8 mouse cellular contexts compared by ENCODE assay signal in genomic region chr1:119996798-119997581, GRCm38 (mm10). TPM values are rescaled to one million over a fixed set of nuclear protein-coding genes. Genes with fewer than 3 reads are reported as not detected.
DNase-seq lines count a peak whose midpoint lies in the region; ATAC-seq lines count a peak whose summit lies in the region.

Gene Cfap221, minus strand, starts transcription at chr1:119997234.

- H3K27ac ChIP-seq in intestine, embryonic 15.5 days: no peak within 1 kb of the TSS

- H3K9ac ChIP-seq in intestine, embryonic 15.5 days: 0 out of 2 replicates have a peak within 1 kb of the TSS, but pooled peaks have one; percentile 20

- H3K36me3 ChIP-seq in intestine, embryonic 15.5 days: no peaks in the 10 kb centered on the region

- ATAC-seq in intestine, embryonic 15.5 days: peak; percentile 97
- peak; percentile 93 for ATAC-seq in megakaryocyte progenitor cell, adult 5-6 weeks (replicated peaks; ENCODE audit: poor library complexity)

- no peaks in the 10 kb centered on the region for H3K4me1 ChIP-seq in intestine, embryonic 15.5 days (replicated peaks)

- DNase-seq in NIH3T3 (ENCODE audit: low read depth): peak; percentile 55
- peak; percentile 44 for DNase-seq in c-Kit-positive CD71-positive TER-119-negative erythroid progenitor cells, embryonic 14.5 days (ENCODE audit: low read depth)
- DNase-seq in gastrocnemius, adult 18-20 months (ENCODE audit: low spot score): peak; percentile 7
- peak; percentile 66 to 70 for DNase-seq in left cerebral cortex, postnatal 25 days (ENCODE audit: low spot score in 2 of 2)
- peak; percentile 2 for DNase-seq in skeletal muscle tissue, adult 2 months (ENCODE audit: low read depth, low spot score)
- no peak for DNase-seq in cerebellum, adult 18-20 months

- H3K4me3 ChIP-seq in intestine, embryonic 15.5 days (replicated peaks): peak within 1 kb of the TSS; percentile 47

- intact Hi-C loops in left cerebral cortex, postnatal 25 days (cut with DNase I): no loop called here

- peak within 1 kb of the TSS; percentile 80 for H3K4me2 ChIP-seq in intestine, embryonic 15.5 days (replicated peaks)

- no peaks in the 10 kb centered on the region for H3K9me3 ChIP-seq in intestine, embryonic 15.5 days

- WGBS in intestine, embryonic 15.5 days: 4% methylated on average over 30 of the region's 30 CpGs

- no peaks in the 10 kb centered on the region for H3K27me3 ChIP-seq in intestine, embryonic 15.5 days (replicated peaks)

RNA-seq across cellular contexts. Expression of gene Cfap221, which starts in this region (rescaled TPM):
- total RNA-seq in gastrocnemius, adult 18-20 months (2021): not detected
- not detected in 2 replicates for polyA plus RNA-seq in intestine, embryonic 15.5 days (2015; fragmentation: Nextera tagmentation; extraction: Ambion mirVana)
- total RNA-seq in left cerebral cortex, postnatal 25 days (2021): under 1 TPM; 0.57 to 0.69 TPM
- total RNA-seq in megakaryocyte progenitor cell, adult 5-6 weeks (2015): not detected in 2 replicates
- total RNA-seq in megakaryocyte progenitor cell, adult 5-6 weeks (2017): not detected in 2 replicates

Comparison
In these comparisons a context has a peak if more than half of its experiments do, and no peak if none do; other contexts are left out.
1. Peak in DNase-seq in gastrocnemius, adult 18-20 months; RNA of the gene not detected or under 1 TPM.
2. Peak in ATAC-seq, H3K4me3 ChIP-seq, H3K9ac ChIP-seq and H3K4me2 ChIP-seq in intestine, embryonic 15.5 days; RNA of the gene not detected or under 1 TPM.
3. Peak in DNase-seq in left cerebral cortex, postnatal 25 days; RNA of the gene not detected or under 1 TPM.
4. Peak in ATAC-seq in megakaryocyte progenitor cell, adult 5-6 weeks; RNA of the gene not detected or under 1 TPM.
5. DNase-seq: peak in NIH3T3 (single experiment), c-Kit-positive CD71-positive TER-119-negative erythroid progenitor cells, embryonic 14.5 days (single experiment) and skeletal muscle tissue, adult 2 months (single experiment); none in cerebellum, adult 18-20 months (0 of 2).